Mouse (Mus musculus): ENCODE data around the gene Gm6871. TPM values are rescaled to one million over a fixed set of nuclear protein-coding genes. Genes with fewer than 3 reads are reported as not detected.

The Gm6871 gene
- total and polyA plus RNA-seq, 3 experiments: not detected

Other genes starting within 250 kb of the Gm6871 start
- 0.95 and 1.2 TPM in 2 replicates for gene AI987944, start 180.3 kb downstream of the Gm6871 start, total RNA-seq (2012; rRNA removed)
- gene AI987944, start 180.3 kb downstream of the Gm6871 start, polyA plus RNA-seq (2012; ENCODE audit: insufficient read depth in 1 of 2, insufficient read length in 2 of 2, low read depth in 1 of 2, low replicate concordance in 2 of 2, missing spikeins in 1 of 2): 1 to 10 TPM in 1 of 2 experiments, not detected in 1; 1.2 TPM
- under 0.01 and 0.03 TPM in 2 replicates for gene Vmn2r57, start 125.0 kb downstream of the Gm6871 start, total RNA-seq (2012; rRNA removed)
- gene Vmn2r57, start 125.0 kb downstream of the Gm6871 start, polyA plus RNA-seq (2012; ENCODE audit: insufficient read depth in 1 of 2, insufficient read length in 2 of 2, low read depth in 1 of 2, low replicate concordance in 2 of 2, missing spikeins in 1 of 2): not detected
- not detected in 2 replicates for gene Gm20449, start 74.2 kb downstream of the Gm6871 start, total RNA-seq (2012; rRNA removed)
- not detected for gene Gm20449, start 74.2 kb downstream of the Gm6871 start, polyA plus RNA-seq (2012; ENCODE audit: insufficient read depth in 1 of 2, insufficient read length in 2 of 2, low read depth in 1 of 2, low replicate concordance in 2 of 2, missing spikeins in 1 of 2)
- gene AW146154, start 73.8 kb downstream of the Gm6871 start, total RNA-seq (2012; rRNA removed): 3.5 and 3.9 TPM in 2 replicates
- gene AW146154, start 73.8 kb downstream of the Gm6871 start, polyA plus RNA-seq (2012; ENCODE audit: insufficient read depth in 1 of 2, insufficient read length in 2 of 2, low read depth in 1 of 2, low replicate concordance in 2 of 2, missing spikeins in 1 of 2): 100 to 1,000 TPM in 1 of 2 experiments, 1 to 10 TPM in 1; 2.4 to 227 TPM
- 14.8 and 15.4 TPM in 2 replicates for gene 2610021A01Rik, start 25.6 kb upstream of the Gm6871 start, total RNA-seq (2012; rRNA removed)
- 100 to 1,000 TPM in 1 of 2 experiments, 1 to 10 TPM in 1; 9.7 to 291 TPM for gene 2610021A01Rik, start 25.6 kb upstream of the Gm6871 start, polyA plus RNA-seq (2012; ENCODE audit: insufficient read depth in 1 of 2, insufficient read length in 2 of 2, low read depth in 1 of 2, low replicate concordance in 2 of 2, missing spikeins in 1 of 2)
- 5.2 and 5.5 TPM in 2 replicates for gene Zfp788, start 59.5 kb upstream of the Gm6871 start, total RNA-seq (2012; rRNA removed)
- 1 to 10 TPM in 1 of 2 experiments, not detected in 1; 4.5 TPM for gene Zfp788, start 59.5 kb upstream of the Gm6871 start, polyA plus RNA-seq (2012; ENCODE audit: insufficient read depth in 1 of 2, insufficient read length in 2 of 2, low read depth in 1 of 2, low replicate concordance in 2 of 2, missing spikeins in 1 of 2)